In genomic region chr7:12909498-12909962, GRCm38 (mm10) we compare ENCODE assay signal across 8 mouse cellular contexts. TPM values are rescaled to one million over a fixed set of nuclear protein-coding genes. Genes with fewer than 3 reads are reported as not detected.
DNase-seq lines count a peak whose midpoint lies in the region; ATAC-seq and TF ChIP-seq lines count a peak whose summit lies in the region.

No protein-coding gene starts in this region.

- intact Hi-C loops in heart, postnatal 10 days (cut with DNase I): no loop called here

- WGBS in forebrain, embryonic 13.5 days: 46% methylated on average over 7 of the region's 7 CpGs
- 16% methylated on average over 7 of the region's 7 CpGs for WGBS in liver, embryonic 16.5 days (ENCODE audit: insufficient replicate concordance)
- WGBS in neural tube, embryonic 12.5 days: 43% methylated on average over 7 of the region's 7 CpGs
- WGBS in stomach, postnatal 0 days: 46% methylated on average over 7 of the region's 7 CpGs

- H3K27me3 ChIP-seq in forebrain, embryonic 13.5 days: no peaks in the 10 kb centered on the region
- H3K27me3 ChIP-seq in liver, embryonic 16.5 days (ENCODE audit: control insufficient read depth, insufficient read depth, low read depth, low read length): no peaks in the 10 kb centered on the region
- no peaks in the 10 kb centered on the region for H3K27me3 ChIP-seq in neural tube, embryonic 12.5 days (replicated peaks)
- H3K27me3 ChIP-seq in stomach, postnatal 0 days (ENCODE audit: control insufficient read depth, insufficient read depth, low read length): no peaks in the 10 kb centered on the region

- peaks cover 47% of the 10 kb centered on the region for H3K36me3 ChIP-seq in forebrain, embryonic 13.5 days (ENCODE audit: poor library complexity, severe bottlenecking)
- H3K36me3 ChIP-seq in liver, embryonic 16.5 days (ENCODE audit: control insufficient read depth, insufficient read depth): peaks cover 7% of the 10 kb centered on the region
- peaks cover 39% of the 10 kb centered on the region for H3K36me3 ChIP-seq in neural tube, embryonic 12.5 days
- H3K36me3 ChIP-seq in stomach, postnatal 0 days (ENCODE audit: control insufficient read depth, insufficient read depth, low read length): peaks cover 10% of the 10 kb centered on the region; the same call in 1 of the 2 replicates

- no peaks in the 10 kb centered on the region for H3K9me3 ChIP-seq in forebrain, embryonic 13.5 days (replicated peaks)
- H3K9me3 ChIP-seq in liver, embryonic 16.5 days (replicated peaks; ENCODE audit: control insufficient read depth, low read length): no peaks in the 10 kb centered on the region
- H3K9me3 ChIP-seq in neural tube, embryonic 12.5 days: no peaks in the 10 kb centered on the region
- no peaks in the 10 kb centered on the region for H3K9me3 ChIP-seq in stomach, postnatal 0 days (ENCODE audit: control insufficient read depth, low read length)

- H3K27ac ChIP-seq in forebrain, embryonic 13.5 days: peak overlapping the region; percentile 81
- peak overlapping the region; percentile 90 for H3K27ac ChIP-seq in liver, embryonic 16.5 days (ENCODE audit: low read length)
- peak overlapping the region; percentile 46; the same call in 1 of the 2 replicates for H3K27ac ChIP-seq in neural tube, embryonic 12.5 days
- H3K27ac ChIP-seq in stomach, postnatal 0 days (replicated peaks): peak overlapping the region; percentile 94

- TF ChIP-seq EP300 in stomach, postnatal 0 days (optimal IDR thresholded peaks at IDR 0.05): no peak

- peak overlapping the region; percentile 49 for H3K4me3 ChIP-seq in forebrain, embryonic 13.5 days
- H3K4me3 ChIP-seq in liver, embryonic 16.5 days (ENCODE audit: low read depth, low read length): peak overlapping the region; percentile 72
- peak overlapping the region; percentile 42 for H3K4me3 ChIP-seq in neural tube, embryonic 12.5 days
- H3K4me3 ChIP-seq in stomach, postnatal 0 days (ENCODE audit: low read depth, low read length): peak overlapping the region; percentile 54

- peak overlapping the region; percentile 68 for H3K9ac ChIP-seq in forebrain, embryonic 13.5 days
- peak overlapping the region; percentile 72 for H3K9ac ChIP-seq in liver, embryonic 16.5 days (ENCODE audit: low read depth, low read length)
- peak overlapping the region; percentile 61 for H3K9ac ChIP-seq in neural tube, embryonic 12.5 days
- no peak overlapping the region; the same call in 1 of the 2 replicates for H3K9ac ChIP-seq in stomach, postnatal 0 days (ENCODE audit: low read length)

- H3K4me1 ChIP-seq in forebrain, embryonic 13.5 days: peaks cover 7% of the 10 kb centered on the region
- H3K4me1 ChIP-seq in liver, embryonic 16.5 days (ENCODE audit: control insufficient read depth, low read depth, low read length): peaks cover 12% of the 10 kb centered on the region
- peaks cover 6% of the 10 kb centered on the region; the same call in 1 of the 2 replicates for H3K4me1 ChIP-seq in neural tube, embryonic 12.5 days
- no peaks in the 10 kb centered on the region for H3K4me1 ChIP-seq in stomach, postnatal 0 days (replicated peaks; ENCODE audit: control insufficient read depth, insufficient read depth)

- H3K4me2 ChIP-seq in forebrain, embryonic 13.5 days: peak overlapping the region; percentile 64
- H3K4me2 ChIP-seq in liver, embryonic 16.5 days (ENCODE audit: low read depth, low read length): peak overlapping the region; percentile 75
- H3K4me2 ChIP-seq in neural tube, embryonic 12.5 days (replicated peaks): peak overlapping the region; percentile 59
- peak overlapping the region; percentile 52 for H3K4me2 ChIP-seq in stomach, postnatal 0 days (replicated peaks; ENCODE audit: low read depth)

- TF ChIP-seq CTCF in stomach, postnatal 0 days (IDR thresholded peaks at IDR 0.05; ENCODE audit: low read depth): peak; percentile 80

- peak; percentile 82 to 90 for DNase-seq in CD8-positive naive resting alpha-beta T cell, adult 2 months (ENCODE audit: low read depth in 2 of 2, low spot score in 2 of 2)
- peak; percentile 93 for DNase-seq in c-Kit-positive CD71-positive TER-119-negative erythroid progenitor cells, embryonic 14.5 days (ENCODE audit: low read depth)
- peak; percentile 78 to 87 for DNase-seq in heart, postnatal 10 days
- DNase-seq in kidney, postnatal 4 days: peak; percentile 82 to 86
- DNase-seq in stomach, postnatal 0 days (ENCODE audit: low spot score): peak; percentile 77

- ATAC-seq in forebrain, embryonic 13.5 days: peak; percentile 43
- ATAC-seq in liver, embryonic 16.5 days (ENCODE audit: low read depth): peak; percentile 59
- ATAC-seq in neural tube, embryonic 12.5 days (ENCODE audit: low FRiP score, low read depth): peak; percentile 62
- peak; percentile 41 for ATAC-seq in stomach, postnatal 0 days (ENCODE audit: low FRiP score, low TSS enrichment)

RNA-seq across cellular contexts. Expression of gene Zscan22, which starts 11.9 kb away (rescaled TPM):
- 11.8 and 13.6 TPM in 2 replicates for polyA plus RNA-seq in forebrain, embryonic 13.5 days (2015; fragmentation: Nextera tagmentation; extraction: Ambion mirVana)
- total RNA-seq in heart, postnatal 10 days (2021): 1 to 10 TPM; 5.5 to 6.8 TPM
- 3.3 and 3.9 TPM in 2 replicates for polyA plus RNA-seq in liver, embryonic 16.5 days (2015; fragmentation: Nextera tagmentation; extraction: Ambion mirVana)
- polyA plus RNA-seq in neural tube, embryonic 12.5 days (2016; fragmentation: Nextera tagmentation; extraction: Ambion mirVana): 12.0 and 12.5 TPM in 2 replicates
- 5.1 and 5.8 TPM in 2 replicates for polyA plus RNA-seq in stomach, postnatal 0 days (2015; fragmentation: Nextera tagmentation; extraction: Ambion mirVana)

RNA-seq across cellular contexts. Expression of gene Rps5, which starts 12.6 kb away (rescaled TPM):
- 820 and 824 TPM in 2 replicates for polyA plus RNA-seq in forebrain, embryonic 13.5 days (2015; fragmentation: Nextera tagmentation; extraction: Ambion mirVana)
- 100 to 1,000 TPM; 740 to 748 TPM for total RNA-seq in heart, postnatal 10 days (2021)
- 473 and 517 TPM in 2 replicates for polyA plus RNA-seq in liver, embryonic 16.5 days (2015; fragmentation: Nextera tagmentation; extraction: Ambion mirVana)
- 583 and 619 TPM in 2 replicates for polyA plus RNA-seq in neural tube, embryonic 12.5 days (2016; fragmentation: Nextera tagmentation; extraction: Ambion mirVana)
- 784 and 821 TPM in 2 replicates for polyA plus RNA-seq in stomach, postnatal 0 days (2015; fragmentation: Nextera tagmentation; extraction: Ambion mirVana)

RNA-seq across cellular contexts. Expression of gene Rnf225, which starts 17.7 kb away (rescaled TPM):
- polyA plus RNA-seq in forebrain, embryonic 13.5 days (2015; fragmentation: Nextera tagmentation; extraction: Ambion mirVana): 0.74 and 0.78 TPM in 2 replicates
- under 1 TPM; 0.36 to 0.37 TPM for total RNA-seq in heart, postnatal 10 days (2021)
- 0.07 and 0.09 TPM in 2 replicates for polyA plus RNA-seq in liver, embryonic 16.5 days (2015; fragmentation: Nextera tagmentation; extraction: Ambion mirVana)
- 0.37 and 0.62 TPM in 2 replicates for polyA plus RNA-seq in neural tube, embryonic 12.5 days (2016; fragmentation: Nextera tagmentation; extraction: Ambion mirVana)
- polyA plus RNA-seq in stomach, postnatal 0 days (2015; fragmentation: Nextera tagmentation; extraction: Ambion mirVana): 30.7 and 33.6 TPM in 2 replicates

RNA-seq across cellular contexts. Expression of gene Zfp128, which starts 28.6 kb away (rescaled TPM):
- 7.0 and 7.5 TPM in 2 replicates for polyA plus RNA-seq in forebrain, embryonic 13.5 days (2015; fragmentation: Nextera tagmentation; extraction: Ambion mirVana)
- 1 to 10 TPM; 3.6 to 4.8 TPM for total RNA-seq in heart, postnatal 10 days (2021)
- polyA plus RNA-seq in liver, embryonic 16.5 days (2015; fragmentation: Nextera tagmentation; extraction: Ambion mirVana): 0.54 and 0.55 TPM in 2 replicates
- 6.1 and 6.7 TPM in 2 replicates for polyA plus RNA-seq in neural tube, embryonic 12.5 days (2016; fragmentation: Nextera tagmentation; extraction: Ambion mirVana)
- 1.5 and 1.6 TPM in 2 replicates for polyA plus RNA-seq in stomach, postnatal 0 days (2015; fragmentation: Nextera tagmentation; extraction: Ambion mirVana)

RNA-seq across cellular contexts. Expression of gene Zfp324, which starts 56.1 kb away (rescaled TPM):
- 12.3 and 12.5 TPM in 2 replicates for polyA plus RNA-seq in forebrain, embryonic 13.5 days (2015; fragmentation: Nextera tagmentation; extraction: Ambion mirVana)
- 1 to 10 TPM; 4.0 to 7.4 TPM for total RNA-seq in heart, postnatal 10 days (2021)
- polyA plus RNA-seq in liver, embryonic 16.5 days (2015; fragmentation: Nextera tagmentation; extraction: Ambion mirVana): 2.4 and 2.6 TPM in 2 replicates
- polyA plus RNA-seq in neural tube, embryonic 12.5 days (2016; fragmentation: Nextera tagmentation; extraction: Ambion mirVana): 11.6 and 12.1 TPM in 2 replicates
- polyA plus RNA-seq in stomach, postnatal 0 days (2015; fragmentation: Nextera tagmentation; extraction: Ambion mirVana): 4.4 and 4.6 TPM in 2 replicates

Comparison
In these comparisons a context has a peak if more than half of its experiments do, and no peak if none do; other contexts are left out.
1. Peak in every context shown above with its lines: DNase-seq, ATAC-seq, H3K4me3 ChIP-seq and H3K27ac ChIP-seq.
2. RNA of gene Rnf225, which starts 17.7 kb away (polyA plus RNA-seq): 30.7 to 33.6 TPM in stomach, postnatal 0 days; 0.74 to 0.78 TPM in forebrain, embryonic 13.5 days, 0.37 to 0.62 TPM in neural tube, embryonic 12.5 days and 0.07 to 0.09 TPM in liver, embryonic 16.5 days; every median in the first group is over 10 times any median in the second.